Mouse (Mus musculus): ENCODE data around the gene Tbc1d22a. TPM values are rescaled to one million over a fixed set of nuclear protein-coding genes. Genes with fewer than 3 reads are reported as not detected.
"Not testable (repeated sequence)": the region's sequence is repeated elsewhere in the genome, so short reads cannot be mapped to it uniquely, and the experiment has no call there.

The Tbc1d22a gene
- polyA plus RNA-seq, 1 experiment, result 34.7 TPM

- peaks cover 23% of the 10 kb centered on the region for H3K4me1 ChIP-seq (ENCODE audit: control insufficient read depth, insufficient read depth, low read length)
- no peak overlapping the region for H3K4me3 ChIP-seq (replicated peaks; ENCODE audit: extremely low read depth, low read depth, low read length)
- DNase-seq, result no peak
- TF ChIP-seq POLR2A (IDR thresholded peaks at IDR 0.05; ENCODE audit: borderline replicate concordance, extremely low read depth, low read depth, low read length), result no peak
- TF ChIP-seq CTCF (IDR thresholded peaks at IDR 0.05; ENCODE audit: insufficient read depth, low read length), result no peak
- WGBS, result 62% methylated on average over 7 of the region's 7 CpGs
Measured at GRCm38 (mm10) chr15:86219534-86220228, 5.4 kb downstream of the Tbc1d22a start.

GRCm38 (mm10) chr15:86220229-86220630, 6.0 kb downstream of the Tbc1d22a start:
- peaks cover 22% of the 10 kb centered on the region for H3K4me1 ChIP-seq (ENCODE audit: control insufficient read depth, insufficient read depth, low read length)
- H3K4me3 ChIP-seq (replicated peaks; ENCODE audit: extremely low read depth, low read depth, low read length), result peak overlapping the region; percentile 39
- TF ChIP-seq CTCF (IDR thresholded peaks at IDR 0.05; ENCODE audit: insufficient read depth, low read length), result no peak
- peak; percentile 78 for TF ChIP-seq POLR2A (IDR thresholded peaks at IDR 0.05; ENCODE audit: borderline replicate concordance, extremely low read depth, low read depth, low read length)
- no peak for DNase-seq
- 26% methylated on average over 5 of the region's 5 CpGs for WGBS

- TF ChIP-seq POLR2A (IDR thresholded peaks at IDR 0.05; ENCODE audit: borderline replicate concordance, extremely low read depth, low read depth, low read length) (no peak; the same call in 1 of the 2 replicates), CTCF (IDR thresholded peaks at IDR 0.05; ENCODE audit: insufficient read depth, low read length) (no peak)
- DNase-seq, result no peak
- WGBS, result 41% methylated on average over 4 of the region's 4 CpGs
- Histone ChIP-seq H3K4me1 (ENCODE audit: control insufficient read depth, insufficient read depth, low read length) (peaks cover 22% of the 10 kb centered on the region), H3K4me3 (replicated peaks; ENCODE audit: extremely low read depth, low read depth, low read length) (peak overlapping the region; percentile 39)
Measured at GRCm38 (mm10) chr15:86220715-86221114, 6.5 kb downstream of the Tbc1d22a start.

- TF ChIP-seq CTCF (IDR thresholded peaks at IDR 0.05; ENCODE audit: insufficient read depth, low read length), result no peak
- no peak for TF ChIP-seq POLR2A (IDR thresholded peaks at IDR 0.05; ENCODE audit: borderline replicate concordance, extremely low read depth, low read depth, low read length)
- WGBS, result 72% methylated on average over 4 of the region's 4 CpGs
- Histone ChIP-seq H3K4me3 (replicated peaks; ENCODE audit: extremely low read depth, low read depth, low read length) (no peak overlapping the region), H3K4me1 (ENCODE audit: control insufficient read depth, insufficient read depth, low read length) (peaks cover 22% of the 10 kb centered on the region)
- DNase-seq, result no peak
Measured at GRCm38 (mm10) chr15:86221369-86221768, 7.1 kb downstream of the Tbc1d22a start.

GRCm38 (mm10) chr15:86221901-86222300, 7.6 kb downstream of the Tbc1d22a start:
- WGBS, result 62% methylated on average over 11 of the region's 11 CpGs
- not testable (repeated sequence) for H3K4me3 ChIP-seq (replicated peaks; ENCODE audit: extremely low read depth, low read depth, low read length); DNase-seq
- H3K4me1 ChIP-seq (ENCODE audit: control insufficient read depth, insufficient read depth, low read length), result peaks cover 22% of the 10 kb centered on the region

- Histone ChIP-seq H3K4me3 (replicated peaks; ENCODE audit: extremely low read depth, low read depth, low read length) (no peak overlapping the region), H3K4me1 (ENCODE audit: control insufficient read depth, insufficient read depth, low read length) (peaks cover 13% of the 10 kb centered on the region)
- WGBS, result 76% methylated on average over 7 of the region's 7 CpGs
- TF ChIP-seq POLR2A (IDR thresholded peaks at IDR 0.05; ENCODE audit: borderline replicate concordance, extremely low read depth, low read depth, low read length) (no peak), CTCF (IDR thresholded peaks at IDR 0.05; ENCODE audit: insufficient read depth, low read length) (no peak)
- DNase-seq, result no peak
Measured at GRCm38 (mm10) chr15:86224972-86225551, 10.8 kb downstream of the Tbc1d22a start.

- no peak overlapping the region for H3K4me3 ChIP-seq (replicated peaks; ENCODE audit: extremely low read depth, low read depth, low read length)
- no peak for TF ChIP-seq CTCF (IDR thresholded peaks at IDR 0.05; ENCODE audit: insufficient read depth, low read length)
- no peak for TF ChIP-seq POLR2A (IDR thresholded peaks at IDR 0.05; ENCODE audit: borderline replicate concordance, extremely low read depth, low read depth, low read length)
- 88% methylated on average over 5 of the region's 5 CpGs for WGBS
- H3K4me1 ChIP-seq (ENCODE audit: control insufficient read depth, insufficient read depth, low read length), result peaks cover 5% of the 10 kb centered on the region
- DNase-seq, result no peak
Measured at GRCm38 (mm10) chr15:86226221-86226620, 12.0 kb downstream of the Tbc1d22a start.

GRCm38 (mm10) chr15:86226968-86227367, 12.7 kb downstream of the Tbc1d22a start:
- DNase-seq, result no peak
- WGBS, result 87% methylated on average over 2 of the region's 2 CpGs
- no peak for TF ChIP-seq CTCF (IDR thresholded peaks at IDR 0.05; ENCODE audit: insufficient read depth, low read length)
- TF ChIP-seq POLR2A (IDR thresholded peaks at IDR 0.05; ENCODE audit: borderline replicate concordance, extremely low read depth, low read depth, low read length), result no peak
- no peak overlapping the region for H3K4me3 ChIP-seq (replicated peaks; ENCODE audit: extremely low read depth, low read depth, low read length)
- peaks cover 9% of the 10 kb centered on the region for H3K4me1 ChIP-seq (ENCODE audit: control insufficient read depth, insufficient read depth, low read length)

- TF ChIP-seq CTCF (IDR thresholded peaks at IDR 0.05; ENCODE audit: insufficient read depth, low read length), result peak; percentile 87
- 0 out of 2 replicates have a peak, but pooled peaks have one; percentile 7 for TF ChIP-seq POLR2A (IDR thresholded peaks at IDR 0.05; ENCODE audit: borderline replicate concordance, extremely low read depth, low read depth, low read length)
- Histone ChIP-seq H3K4me1 (ENCODE audit: control insufficient read depth, insufficient read depth, low read length) (peaks cover 10% of the 10 kb centered on the region), H3K4me3 (replicated peaks; ENCODE audit: extremely low read depth, low read depth, low read length) (no peak overlapping the region)
- 29% methylated on average over 3 of the region's 3 CpGs for WGBS
- no peak for DNase-seq
Measured at GRCm38 (mm10) chr15:86228186-86228585, 13.9 kb downstream of the Tbc1d22a start.

GRCm38 (mm10) chr15:86229088-86229487, 14.8 kb downstream of the Tbc1d22a start:
- 59% methylated on average over 8 of the region's 8 CpGs for WGBS
- TF ChIP-seq CTCF (IDR thresholded peaks at IDR 0.05; ENCODE audit: insufficient read depth, low read length) (no peak), POLR2A (IDR thresholded peaks at IDR 0.05; ENCODE audit: borderline replicate concordance, extremely low read depth, low read depth, low read length) (no peak)

More at GRCm38 (mm10) chr15:86229088-86229487, 14.8 kb downstream of the Tbc1d22a start:
- H3K4me3 ChIP-seq (replicated peaks; ENCODE audit: extremely low read depth, low read depth, low read length), result no peak overlapping the region
- peaks cover 10% of the 10 kb centered on the region for H3K4me1 ChIP-seq (ENCODE audit: control insufficient read depth, insufficient read depth, low read length)
- DNase-seq, result no peak
